Mouse (Mus musculus) heart, embryonic 14.5 days (tissue): Measurements from ENCODE around the gene Socs4. TPM values are rescaled to one million over a fixed set of nuclear protein-coding genes. Genes with fewer than 3 reads are reported as not detected.

ENCODE experiments used
- ATAC-seq: fragments of 200-750 bp; cut with Nextera tagmentation; 2 replicates; pipeline ENCODE4 v1.8.0; 2017; ENCODE audit warnings: low read depth, moderate TSS enrichment; ENCODE audit not compliant: insufficient number of reproducible peaks, insufficient read depth, low FRiP score
- H3K27ac ChIP-seq, 2 experiments: fragments of 200-500 bp in 1 of 2; fragments of 300-500 bp in 1 of 2; sonication (generic) in 1 of 2; replicated peaks in 1 of 2; 2 replicates each; pipeline ENCODE4 v1.5.1; 2012 to 2014; ENCODE audit warnings: low read depth in 2 of 2, low read length in 2 of 2, control low read depth in 1 of 2, mild to moderate bottlenecking in 1 of 2, mixed read lengths in 1 of 2; ENCODE audit not compliant: control insufficient read depth in 1 of 2, insufficient read depth in 1 of 2
- H3K27me3 ChIP-seq: fragments of 300-500 bp; sonication (generic); 2 replicates; pipeline ENCODE4 v1.6.1; 2014; ENCODE audit warnings: mild to moderate bottlenecking, low read length, control low read depth; ENCODE audit not compliant: control insufficient read depth, insufficient read depth
- H3K36me3 ChIP-seq: fragments of 300-500 bp; sonication (generic); 2 replicates; pipeline ENCODE4 v1.6.1; 2014; ENCODE audit warnings: mild to moderate bottlenecking, control low read depth, low read length, mixed read lengths; ENCODE audit not compliant: control insufficient read depth, insufficient read depth
- H3K4me1 ChIP-seq, 2 experiments: fragments of 200-500 bp in 1 of 2; fragments of 300-500 bp in 1 of 2; sonication (generic) in 1 of 2; 2 replicates each; pipeline ENCODE4 v1.6.1; 2012 to 2014; ENCODE audit warnings: low read length in 2 of 2, control low read depth in 1 of 2, mixed read lengths in 1 of 2; ENCODE audit not compliant: control insufficient read depth in 2 of 2, insufficient read depth in 2 of 2
- H3K4me2 ChIP-seq: fragments of 300-500 bp; sonication (generic); 2 replicates; pipeline ENCODE4 v1.6.1; 2014; ENCODE audit warnings: mild to moderate bottlenecking, low read length
- H3K4me3 ChIP-seq, 2 experiments: fragments of 200-500 bp in 1 of 2; fragments of 300-500 bp in 1 of 2; sonication (generic) in 1 of 2; 2 replicates each; pipeline ENCODE4 v1.5.1; 2012 to 2014; ENCODE audit warnings: low read length in 2 of 2, mild to moderate bottlenecking in 2 of 2, control low read depth in 1 of 2, low read depth in 1 of 2, moderate library complexity in 1 of 2; ENCODE audit not compliant: control insufficient read depth in 1 of 2, insufficient read depth in 1 of 2
- H3K9ac ChIP-seq: fragments of 300-500 bp; sonication (generic); 2 replicates; pipeline ENCODE4 v1.6.1; 2014; ENCODE audit warnings: mild to moderate bottlenecking, low read length
- H3K9me3 ChIP-seq: fragments of 300-500 bp; sonication (generic); 2 replicates; pipeline ENCODE4 v1.6.1; 2016; ENCODE audit warnings: low read length, control low read depth; ENCODE audit not compliant: control insufficient read depth
- WGBS: fragments of 180-500 bp; shearing (Covaris S2); extraction: QIAGEN DNeasy Blood & Tissue Kit; methylation state at CpG from one replicate; pipeline ENCODE4 v1.1.7; 2014; 5-methylcytosine and 5-hydroxymethylcytosine counted together
- polyA plus RNA-seq: library from polyadenylated mRNA; unstranded; fragments of >200 nt; fragmentation: Nextera tagmentation; extraction: Ambion mirVana; gene quantifications from 2 replicates; pipeline ENCODE4 v1.2.1, GENCODE M21; 2014

The Socs4 gene
- polyA plus RNA-seq, 1 experiment from 2014 or later, result 2.9 TPM

- Histone ChIP-seq H3K4me1 (peaks cover 2 to 22% of the 10 kb centered on the region in 2 experiments; a peak in 3 of 4 replicates), H3K9ac (peak overlapping the region; percentile 99), H3K27ac (peak overlapping the region; percentile 60 to 97), H3K4me3 (peak overlapping the region; percentile 94 to 99), H3K9me3 (no peaks in the 10 kb centered on the region), H3K36me3 (peaks cover 6% of the 10 kb centered on the region; the same call in 1 of the 2 replicates), H3K4me2 (peak overlapping the region; percentile 92), H3K27me3 (no peaks in the 10 kb centered on the region)
- 0% methylated on average over 15 of the region's 15 CpGs for WGBS
- ATAC-seq, result no peak
Observed at GRCm38 (mm10) chr14:47298819-47299261, 22.1 kb downstream of the Socs4 start.

- no peak for ATAC-seq
- no peak overlapping the region for H3K9ac ChIP-seq
- H3K4me1 ChIP-seq, result peaks cover 2 to 17% of the 10 kb centered on the region in 2 experiments; a peak in 3 of 4 replicates
- no peak overlapping the region for H3K4me2 ChIP-seq
- H3K27ac ChIP-seq, result no peak overlapping the region
- H3K36me3 ChIP-seq, result peaks cover 9% of the 10 kb centered on the region; the same call in 1 of the 2 replicates
- H3K27me3 ChIP-seq, result no peaks in the 10 kb centered on the region
- no peak overlapping the region for H3K4me3 ChIP-seq
- 81% methylated on average over 14 of the region's 14 CpGs for WGBS
- no peaks in the 10 kb centered on the region for H3K9me3 ChIP-seq
Observed at GRCm38 (mm10) chr14:47302885-47303680, 26.4 kb downstream of the Socs4 start.

- 86% methylated on average over 6 of the region's 6 CpGs for WGBS
- H3K27ac ChIP-seq, result no peak overlapping the region
- no peak for ATAC-seq
Observed at GRCm38 (mm10) chr14:47304814-47305405, 28.2 kb downstream of the Socs4 start.

GRCm38 (mm10) chr14:47305933-47306332 lies 29.2 kb downstream of the Socs4 start:
- Histone ChIP-seq H3K4me1 (peaks cover 0 to 4% of the 10 kb centered on the region in 2 experiments; a peak in 2 of 4 replicates), H3K36me3 (peaks cover 34% of the 10 kb centered on the region), H3K27ac (no peak overlapping the region), H3K9ac (no peak overlapping the region), H3K27me3 (no peaks in the 10 kb centered on the region), H3K9me3 (no peaks in the 10 kb centered on the region), H3K4me3 (no peak overlapping the region), H3K4me2 (no peak overlapping the region)
- 88% methylated on average over 4 of the region's 4 CpGs for WGBS
- no peak for ATAC-seq

More at GRCm38 (mm10) chr14:47304814-47305405, 28.2 kb downstream of the Socs4 start:
- Histone ChIP-seq H3K9me3 (no peaks in the 10 kb centered on the region), H3K36me3 (peaks cover 24% of the 10 kb centered on the region), H3K4me3 (no peak overlapping the region), H3K4me1 (peaks cover 0 to 7% of the 10 kb centered on the region in 2 experiments; a peak in 2 of 4 replicates), H3K4me2 (no peak overlapping the region), H3K27me3 (no peaks in the 10 kb centered on the region), H3K9ac (no peak overlapping the region)

GRCm38 (mm10) chr14:47307669-47308068 lies 30.9 kb downstream of the Socs4 start:
- H3K9me3 ChIP-seq, result no peaks in the 10 kb centered on the region
- H3K27ac ChIP-seq, result no peak overlapping the region
- WGBS, result 90% methylated on average over 3 of the region's 3 CpGs
- H3K4me3 ChIP-seq, result no peak overlapping the region
- no peak for ATAC-seq
- no peak overlapping the region for H3K9ac ChIP-seq
- no peaks in the 10 kb centered on the region for H3K27me3 ChIP-seq
- H3K4me2 ChIP-seq, result no peak overlapping the region
- H3K4me1 ChIP-seq, result peaks cover 0 to 4% of the 10 kb centered on the region in 2 experiments; a peak in 2 of 4 replicates
- H3K36me3 ChIP-seq, result peaks cover 45% of the 10 kb centered on the region

- Histone ChIP-seq H3K4me1 (no peaks in the 10 kb centered on the region), H3K27ac (no peak overlapping the region), H3K9me3 (no peaks in the 10 kb centered on the region), H3K4me3 (no peak overlapping the region), H3K27me3 (no peaks in the 10 kb centered on the region), H3K4me2 (no peak overlapping the region), H3K36me3 (peaks cover 59% of the 10 kb centered on the region), H3K9ac (no peak overlapping the region)
- WGBS, result 97% methylated on average over 1 of the region's 1 CpGs
- no peak for ATAC-seq
Observed at GRCm38 (mm10) chr14:47309061-47309460, 32.3 kb downstream of the Socs4 start.

- Histone ChIP-seq H3K9ac (no peak overlapping the region), H3K4me3 (no peak overlapping the region), H3K27me3 (no peaks in the 10 kb centered on the region), H3K27ac (no peak overlapping the region), H3K36me3 (peaks cover 71% of the 10 kb centered on the region), H3K4me1 (no peaks in the 10 kb centered on the region), H3K4me2 (no peak overlapping the region), H3K9me3 (no peaks in the 10 kb centered on the region)
- WGBS, result 94% methylated on average over 18 of the region's 18 CpGs
- no peak for ATAC-seq
Observed at GRCm38 (mm10) chr14:47310342-47311181, 33.8 kb downstream of the Socs4 start.
